Mouse (Mus musculus): ENCODE results near the gene Cic.

The Cic gene

DNA sequence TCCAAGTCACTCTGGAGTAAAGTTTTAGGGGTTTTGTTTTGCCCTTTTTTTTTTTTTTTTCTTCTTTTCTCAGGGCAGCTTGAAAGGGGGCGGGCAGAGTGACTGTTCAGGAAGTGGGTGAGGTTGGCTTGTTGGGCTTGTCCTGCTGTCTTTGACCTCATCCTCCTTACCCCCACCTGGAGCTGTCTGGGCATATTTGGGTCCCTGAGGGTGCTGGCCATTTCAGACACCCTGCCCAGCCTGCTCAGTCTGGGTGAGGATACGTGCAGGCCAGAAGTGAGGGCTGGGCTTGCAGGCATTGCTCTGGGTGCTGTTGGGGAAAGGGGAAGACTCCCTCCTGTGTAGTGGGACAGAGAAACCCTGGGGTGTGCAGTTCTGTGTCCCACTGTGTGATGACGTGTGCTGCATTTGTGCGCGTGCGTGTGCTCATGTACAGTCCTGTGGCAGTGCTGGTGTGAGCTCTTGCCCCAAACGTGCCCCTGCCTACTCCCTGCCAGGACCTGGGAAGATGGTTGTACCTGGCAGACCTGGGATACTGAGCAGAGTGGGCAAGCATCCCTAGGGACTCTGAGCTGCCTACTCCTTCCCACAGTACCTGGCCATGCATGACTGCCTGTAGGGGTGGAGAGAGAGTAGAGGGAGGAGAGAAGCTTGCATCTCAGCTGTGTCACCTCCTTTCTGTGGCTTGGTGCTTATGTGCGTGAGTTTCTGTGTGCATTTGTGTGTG is 2.2 kb downstream of the Cic start:
- DNase-seq: no peak

GRCm38 (mm10) chr7:25270652-25271633 is 3.4 kb downstream of the Cic start:
- no peak for DNase-seq

GRCm38 (mm10) chr7:25271651-25272444 is 4.3 kb downstream of the Cic start:
- DNase-seq: no peak

GRCm38 (mm10) chr7:25272445-25273258 is 5.1 kb downstream of the Cic start:
- no peak for DNase-seq

- no peak for DNase-seq
Measured at GRCm38 (mm10) chr7:25273259-25274241, 6.0 kb downstream of the Cic start.

- no peak for DNase-seq
Measured at GRCm38 (mm10) chr7:25274571-25274970, 7.1 kb downstream of the Cic start.

GRCm38 (mm10) chr7:25274996-25275395 is 7.5 kb downstream of the Cic start:
- DNase-seq: no peak

DNA sequence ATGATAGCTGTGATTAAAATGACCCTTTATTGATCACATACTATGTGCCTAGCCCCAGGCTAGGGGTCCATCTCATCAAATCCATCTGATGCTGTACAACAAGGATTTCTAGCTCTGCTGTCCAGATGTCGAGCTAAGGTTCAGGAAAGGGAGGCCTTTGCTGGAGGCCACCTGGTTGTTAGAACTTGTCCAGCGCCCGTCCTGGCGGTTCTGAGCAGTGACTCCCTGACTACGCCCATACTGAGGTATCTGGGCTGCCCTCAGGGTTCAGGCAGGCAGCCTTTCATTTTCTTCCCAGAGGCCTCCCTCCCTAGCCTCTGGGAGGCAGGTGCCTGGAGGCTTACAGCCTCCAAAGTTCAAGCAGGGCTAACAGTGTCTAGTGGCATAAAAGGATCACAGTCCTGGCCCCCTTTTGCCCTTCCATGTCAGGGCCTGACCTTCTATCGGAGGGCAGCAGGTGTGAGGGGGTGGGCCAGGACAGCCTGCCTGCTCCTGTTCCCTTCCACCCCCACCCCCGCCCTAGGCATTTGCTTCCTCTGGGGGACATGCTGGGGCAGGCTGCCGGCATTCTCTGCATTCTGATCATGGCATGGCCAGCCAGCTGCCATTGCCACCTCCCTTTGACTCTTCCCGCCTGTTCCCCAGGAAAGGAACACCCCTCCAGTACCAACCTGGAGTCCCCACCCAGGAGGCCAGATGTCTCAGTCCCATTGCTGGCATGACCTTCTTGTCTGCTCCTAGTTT is 8.2 kb downstream of the Cic start:
- DNase-seq: no peak

DNA sequence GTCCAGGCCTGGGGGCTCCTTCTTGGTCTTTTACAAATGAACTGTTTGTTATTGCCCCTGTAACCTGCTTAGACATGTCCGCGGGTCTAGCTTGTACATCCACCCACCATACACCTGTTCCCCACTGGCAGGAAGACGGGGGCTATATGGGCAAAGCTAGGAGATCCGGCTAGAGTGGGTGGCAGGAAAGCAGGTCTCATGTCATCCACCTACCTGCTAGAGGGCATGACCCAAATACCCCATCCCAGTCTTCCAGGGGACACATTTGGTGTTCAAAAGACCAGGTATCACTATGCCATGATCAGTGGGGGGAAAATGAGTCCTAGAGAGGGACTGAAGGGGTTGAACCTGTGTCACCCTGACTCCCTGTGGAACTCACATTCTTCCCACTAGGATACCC is 9.9 kb downstream of the Cic start:
- DNase-seq: no peak

DNA sequence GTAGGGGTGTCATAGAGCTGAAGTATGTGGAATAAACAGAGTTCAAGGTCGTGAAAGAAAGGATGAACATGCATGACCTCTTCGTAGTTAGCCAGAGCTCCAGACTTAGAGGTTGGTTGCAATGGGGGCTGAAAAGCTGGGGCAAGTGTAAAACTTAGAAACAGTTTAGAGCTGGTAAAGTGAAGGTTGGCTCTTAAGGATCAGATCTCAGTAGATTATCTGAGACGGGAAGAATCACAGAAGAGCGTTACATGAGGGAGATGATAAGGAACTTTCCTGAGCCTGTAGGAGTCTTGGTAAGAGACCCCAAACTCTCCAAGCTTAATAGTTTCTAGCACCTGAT is 10.5 kb downstream of the Cic start:
- DNase-seq: no peak

DNA sequence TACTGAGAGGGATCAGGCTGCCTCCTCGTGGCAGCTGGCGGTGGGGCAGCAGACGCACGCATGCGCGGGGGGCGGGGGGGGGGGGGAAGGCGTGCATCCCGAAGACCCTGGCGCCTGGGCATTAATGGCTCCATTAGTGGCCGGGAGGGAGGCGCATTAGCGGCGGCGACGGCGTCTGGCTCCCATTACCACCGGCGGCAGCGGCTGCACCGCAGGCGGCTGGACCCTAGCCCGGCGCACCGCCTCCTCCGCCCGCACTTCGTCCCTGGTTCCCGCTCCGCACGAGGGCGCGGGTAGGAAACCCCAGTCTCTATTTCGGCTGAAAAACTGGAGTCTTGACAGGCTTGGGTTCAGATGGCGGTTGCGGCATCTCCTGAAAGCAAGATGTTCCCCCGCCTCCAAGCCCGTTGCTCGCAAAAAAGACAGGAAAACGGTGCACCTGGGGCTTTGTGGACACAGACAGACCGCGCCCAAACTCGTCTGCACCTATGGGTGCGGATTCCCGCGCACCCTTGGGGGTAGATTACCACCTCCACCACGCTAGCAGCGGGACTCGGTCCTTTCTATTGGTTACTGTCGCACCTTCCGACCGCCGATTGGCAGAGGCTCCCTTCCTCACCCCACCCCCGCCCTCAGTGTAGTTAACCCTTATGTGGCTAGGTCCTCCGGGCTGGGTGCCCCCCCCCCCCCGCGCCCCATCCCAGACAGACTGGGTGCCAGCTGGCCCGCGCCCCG is 11.0 kb downstream of the Cic start:
- DNase-seq: peak; percentile 89 to 92

DNA sequence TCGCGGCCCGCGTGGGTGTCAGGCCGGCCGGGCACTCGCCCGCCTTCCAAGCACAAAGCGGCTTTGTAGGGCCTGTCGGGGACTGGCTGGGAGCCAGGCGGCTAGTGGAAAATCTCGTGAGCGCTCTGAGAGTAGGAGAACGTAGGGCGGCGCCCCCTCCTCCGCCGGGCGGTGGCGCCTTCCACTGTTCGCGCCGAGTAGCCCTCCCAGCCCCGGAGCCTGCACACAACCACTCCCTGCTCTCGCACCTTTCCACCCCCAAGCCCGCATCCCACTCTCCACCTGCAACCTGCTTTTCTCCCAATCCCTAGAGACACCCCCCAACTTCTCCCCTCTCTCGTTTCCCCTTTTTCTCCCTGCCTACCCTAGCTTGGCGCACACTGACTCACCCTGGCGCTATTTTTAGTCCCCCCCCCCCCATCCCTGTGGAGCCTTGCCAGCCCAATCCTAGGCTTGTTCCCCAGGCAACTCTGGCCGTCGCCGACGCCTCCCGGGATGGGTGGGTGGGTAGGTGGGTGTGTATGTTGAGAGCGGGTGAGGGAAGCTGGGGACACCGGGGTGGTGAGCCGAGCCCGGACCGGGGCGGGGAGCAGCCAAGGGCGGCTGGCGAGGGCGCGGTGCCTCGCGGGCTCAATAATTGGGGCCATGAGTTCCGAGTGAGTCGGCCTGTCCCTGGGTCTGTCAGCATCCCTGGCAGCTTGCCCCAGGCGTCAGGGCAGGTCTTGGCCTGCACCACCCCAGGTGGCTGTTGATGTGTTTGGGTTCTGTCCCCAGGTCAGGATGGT is 11.8 kb downstream of the Cic start:
- peak; percentile 88 for DNase-seq

DNA sequence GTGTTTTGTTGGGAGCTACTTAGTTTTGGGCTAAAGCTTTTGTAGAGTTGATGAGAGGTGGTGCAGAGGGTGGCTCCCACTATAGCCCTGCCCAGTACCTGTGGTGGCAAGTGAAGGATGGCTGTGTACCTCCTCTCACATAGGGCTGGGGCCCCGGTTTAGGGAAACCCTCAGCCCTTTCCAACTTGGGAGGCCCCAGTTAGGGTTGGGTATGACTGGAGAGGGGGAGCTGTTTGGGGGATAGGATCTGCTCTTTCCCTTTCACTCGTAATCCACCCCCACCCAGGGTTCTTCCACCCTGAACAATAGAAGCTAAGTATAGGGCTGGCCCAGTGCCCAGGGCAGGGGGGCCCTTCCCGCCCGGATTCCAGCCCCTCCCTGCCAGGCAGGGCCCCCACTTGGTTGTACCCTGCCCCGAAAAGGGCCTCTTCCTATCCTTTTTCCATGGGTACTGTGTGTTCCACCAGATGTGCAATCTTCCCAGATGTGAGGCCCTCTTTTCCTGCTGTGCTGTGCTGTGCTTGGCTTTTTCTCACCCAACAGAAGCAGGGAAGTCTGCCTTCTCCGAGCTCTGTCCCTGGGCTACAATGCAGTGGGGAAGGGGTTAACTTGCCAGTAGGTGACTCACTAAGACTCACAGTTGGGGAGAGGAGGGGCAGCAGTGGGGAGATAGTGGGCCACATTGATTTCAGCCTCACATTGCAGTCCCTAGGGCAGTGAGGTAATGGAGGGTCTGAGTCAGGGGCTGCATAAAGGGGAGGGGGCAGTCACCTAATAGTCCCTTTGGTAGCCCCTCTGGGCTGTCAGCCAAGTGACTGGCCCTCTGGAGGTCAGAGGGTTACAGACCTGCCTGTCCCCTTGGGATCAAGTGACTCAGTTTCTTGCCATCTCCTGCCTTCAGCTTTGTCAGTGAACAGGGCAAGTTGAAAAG is 12.6 kb downstream of the Cic start:
- peak; percentile 64 to 76 for DNase-seq

DNA sequence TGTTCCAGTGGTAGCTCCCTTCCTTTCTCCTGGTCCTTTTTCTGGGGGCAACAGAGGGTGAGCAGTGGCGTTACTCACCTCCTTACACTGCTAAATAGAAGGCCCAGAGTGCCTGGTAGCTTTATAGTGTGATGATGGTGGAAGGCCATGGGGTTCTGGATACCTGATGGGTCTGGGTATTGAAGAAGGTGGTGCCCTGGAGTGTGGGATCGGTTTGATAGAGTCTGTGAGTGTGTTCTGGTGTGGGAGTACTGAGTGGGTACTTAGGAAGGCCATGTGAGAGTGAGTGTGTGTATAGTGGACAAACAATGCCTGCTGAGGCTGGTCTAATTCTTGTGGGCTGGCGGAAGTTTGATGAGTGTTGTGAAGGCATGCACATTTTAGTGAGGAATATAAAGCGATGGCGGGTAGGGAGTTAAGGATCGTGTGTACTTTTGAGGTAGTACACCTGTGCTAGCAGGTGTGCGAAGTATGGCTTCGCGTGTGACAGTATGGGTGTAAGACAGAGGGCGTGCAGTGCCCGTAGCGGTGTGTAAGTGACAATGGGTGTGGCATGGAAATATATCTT is 13.7 kb downstream of the Cic start:
- no peak for DNase-seq

DNA sequence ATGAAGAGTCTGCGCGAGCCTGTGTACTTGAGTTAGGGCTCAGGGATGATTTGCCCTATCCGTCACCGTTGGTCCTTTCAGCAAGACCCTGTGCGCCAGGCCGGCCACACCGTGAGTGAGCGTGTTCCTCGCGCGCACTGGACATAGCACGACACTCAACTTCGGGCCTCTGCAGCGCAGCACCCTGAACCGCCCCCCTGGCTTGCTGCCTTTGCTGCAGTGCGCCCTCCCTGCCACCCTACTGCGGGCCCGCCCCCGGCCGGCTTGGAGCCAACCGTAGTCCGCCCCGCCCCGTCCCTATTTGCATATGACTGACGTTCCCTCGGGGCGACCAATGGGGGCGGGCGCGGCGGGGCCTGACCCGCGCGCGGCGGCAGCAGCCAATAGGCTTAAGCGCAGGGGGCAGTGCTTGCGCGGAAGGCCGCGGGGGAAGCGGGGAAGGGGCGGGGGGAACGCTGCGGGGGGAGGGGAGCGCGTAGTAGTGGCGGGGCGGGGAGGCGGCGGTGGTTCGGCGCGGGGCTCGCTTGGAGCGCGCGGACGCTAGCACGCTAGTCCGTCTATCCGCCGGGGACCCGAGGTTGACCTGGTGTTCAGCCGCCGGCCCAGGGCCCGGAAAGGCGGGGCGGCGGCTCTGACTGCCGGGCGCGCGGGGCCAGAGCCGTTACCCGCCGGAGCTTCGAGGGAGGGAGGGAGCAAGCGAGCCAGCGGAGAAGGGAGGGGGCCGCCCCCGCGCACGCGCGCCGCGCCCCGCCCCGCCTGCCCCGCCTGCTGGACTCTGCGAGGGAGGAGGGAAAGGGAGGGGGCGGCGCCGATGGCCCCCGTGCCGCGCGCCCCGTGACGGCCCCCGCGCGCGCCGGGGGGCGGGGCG is 14.5 kb downstream of the Cic start:
- DNase-seq: peak; percentile 97 to 98

DNA sequence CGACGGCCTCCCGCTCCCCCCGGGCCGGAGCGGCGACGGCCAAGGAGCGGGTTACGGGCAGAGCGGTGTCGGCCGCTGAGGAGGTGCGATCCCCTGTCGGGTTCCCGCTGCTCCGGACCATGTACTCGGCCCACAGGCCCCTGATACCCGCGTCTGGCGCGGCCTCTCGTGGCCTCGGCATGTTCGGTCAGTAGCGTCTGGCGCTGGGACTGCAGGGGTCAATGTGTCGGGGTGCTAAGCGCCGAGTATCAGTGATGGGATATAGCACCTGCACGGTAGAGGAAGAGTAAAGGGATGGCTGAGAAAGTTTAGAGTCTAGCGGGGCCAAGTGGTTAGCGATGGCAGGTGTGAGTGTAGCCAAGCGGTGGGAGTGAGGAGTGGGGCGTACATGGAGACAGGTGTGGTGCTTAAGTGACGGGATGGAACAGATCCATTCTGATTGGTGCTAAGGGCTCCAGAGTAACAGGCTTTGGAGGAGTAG is 15.3 kb downstream of the Cic start:
- peak in 1 of 2 experiments; percentile 57 for DNase-seq
